Mouse (Mus musculus) ovary, adult 10 weeks (tissue): Measurements from ENCODE around the gene Olfr791. TPM values are rescaled to one million over a fixed set of nuclear protein-coding genes. Genes with fewer than 3 reads are reported as not detected.

ENCODE experiments used
- polyA plus RNA-seq: library from polyadenylated mRNA; stranded (reverse); fragments of 350-450 nt; fragmentation: Illumina TruSeq; extraction: RNeasy Lipid Tissue Mini Kit (QIAGEN cat#74804); gene quantifications from one replicate; pipeline ENCODE4 v1.2.3, GENCODE M21; 2014

The Olfr791 gene
- polyA plus RNA-seq = not detected

GRCm38 (mm10) chr10:129521492-129521891 lies at the start of gene Olfr791:
TSS of gene Olfr791 (plus strand) at chr10:129521792.

GRCm38 (mm10) chr10:129484452-129484851 lies 37.1 kb upstream of the Olfr791 start, which contains the start of gene Olfr789:
TSS of gene Olfr789 (plus strand) at chr10:129484752.

GRCm38 (mm10) chr10:129498192-129498591 lies 23.4 kb upstream of the Olfr791 start, which contains the start of gene Olfr790:
TSS of gene Olfr790 (plus strand) at chr10:129498492.

GRCm38 (mm10) chr10:129538862-129539261 lies 17.3 kb downstream of the Olfr791 start, which contains the start of gene Olfr792:
TSS of gene Olfr792 (plus strand) at chr10:129539162.

GRCm38 (mm10) chr10:129567355-129567754 lies 45.8 kb downstream of the Olfr791 start, which contains the start of gene Olfr794:
TSS of gene Olfr794 (plus strand) at chr10:129567655.

Other genes with a start within 250 kb of the Olfr791 start
- gene Olfr780, start 203.7 kb upstream of the Olfr791 start, polyA plus RNA-seq = not detected
- gene Olfr781, start 192.9 kb upstream of the Olfr791 start, polyA plus RNA-seq = not detected
- gene Olfr782, start 172.9 kb upstream of the Olfr791 start, polyA plus RNA-seq = not detected
- not detected for gene Olfr784, start 137.7 kb upstream of the Olfr791 start, polyA plus RNA-seq
- not detected for gene Olfr785, start 116.4 kb upstream of the Olfr791 start, polyA plus RNA-seq
- not detected for gene Olfr786, start 94.5 kb upstream of the Olfr791 start, polyA plus RNA-seq
- gene Olfr787, start 59.9 kb upstream of the Olfr791 start, polyA plus RNA-seq = not detected
- gene Olfr788, start 50.8 kb upstream of the Olfr791 start, polyA plus RNA-seq = not detected
- not detected for gene Olfr789, start 37.0 kb upstream of the Olfr791 start, polyA plus RNA-seq
- gene Olfr790, start 23.3 kb upstream of the Olfr791 start, polyA plus RNA-seq = not detected
- 0.20 TPM for gene Olfr792, start 17.4 kb downstream of the Olfr791 start, polyA plus RNA-seq
- not detected for gene Olfr794, start 45.9 kb downstream of the Olfr791 start, polyA plus RNA-seq
- not detected for gene Olfr796, start 90.8 kb downstream of the Olfr791 start, polyA plus RNA-seq
- gene Olfr798, start 106.1 kb downstream of the Olfr791 start, polyA plus RNA-seq = not detected
- not detected for gene Olfr799, start 115.7 kb downstream of the Olfr791 start, polyA plus RNA-seq
- not detected for gene Olfr800, start 135.9 kb downstream of the Olfr791 start, polyA plus RNA-seq
- not detected for gene Olfr801, start 152.1 kb downstream of the Olfr791 start, polyA plus RNA-seq
- not detected for gene Olfr802, start 166.4 kb downstream of the Olfr791 start, polyA plus RNA-seq
- not detected for gene Olfr803, start 172.5 kb downstream of the Olfr791 start, polyA plus RNA-seq
- not detected for gene Olfr804, start 181.4 kb downstream of the Olfr791 start, polyA plus RNA-seq
- gene Olfr805, start 207.6 kb downstream of the Olfr791 start, polyA plus RNA-seq = not detected
- gene Olfr806, start 220.1 kb downstream of the Olfr791 start, polyA plus RNA-seq = not detected
- gene Olfr807, start 236.0 kb downstream of the Olfr791 start, polyA plus RNA-seq = not detected
- not detected for gene Olfr808, start 243.7 kb downstream of the Olfr791 start, polyA plus RNA-seq